Mouse (Mus musculus) frontal cortex, adult 2 months (tissue): Measurements from ENCODE around the gene Ascc2. TPM values are rescaled to one million over a fixed set of nuclear protein-coding genes. Genes with fewer than 3 reads are reported as not detected.
A peak's percentile ranks its signal among the peaks of the same experiment; 100 is the strongest.

Source experiments
- DNase-seq, 2 experiments: peaks; one replicate each; pipeline ENCODE4 v3.0.0; 2022; ENCODE audit warnings: low spot score in 1 of 2; ENCODE audit errors: extremely low spot score in 1 of 2
- polyA plus RNA-seq: library from polyadenylated mRNA; depleted of rRNA; stranded (reverse); fragments of >200 nt; gene quantifications from 2 replicates; pipeline ENCODE4 v1.2.3, GENCODE M21; 2012; rRNA removed

Gene Ascc2
- polyA plus RNA-seq, 1 experiment, result 22.5 TPM

DNA sequence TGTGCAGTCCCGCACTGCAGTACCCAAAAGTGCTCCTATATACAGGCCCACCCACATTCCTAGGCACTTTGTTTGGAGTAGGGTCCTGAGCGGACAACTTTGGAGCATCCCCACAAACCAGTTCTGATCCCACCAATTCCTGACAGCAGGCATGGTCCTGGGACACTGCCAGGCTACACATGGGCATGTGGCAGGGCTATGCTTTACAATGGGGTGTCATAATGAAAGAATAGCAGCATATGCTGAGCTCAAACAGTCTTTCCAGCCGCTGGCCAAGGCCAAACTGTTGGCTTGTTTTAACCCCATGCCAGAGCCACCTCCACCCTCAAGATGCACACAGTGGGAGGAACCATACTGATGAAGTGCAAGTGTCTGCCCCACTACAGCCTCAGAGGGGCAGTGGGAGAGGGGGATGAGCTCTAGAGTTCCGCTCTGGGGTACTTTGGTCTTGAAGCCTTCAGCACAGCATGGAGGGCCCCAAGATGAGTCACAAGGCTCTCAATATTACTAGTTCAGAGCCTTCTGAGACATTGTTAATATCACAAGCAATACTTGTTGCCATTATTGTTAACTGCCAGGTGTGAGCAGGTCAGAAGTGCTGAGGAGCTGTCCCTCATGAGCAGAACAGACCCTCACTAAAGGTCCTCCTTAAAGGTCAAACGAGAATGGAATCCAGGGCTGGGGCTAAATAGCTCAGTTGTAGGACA lies 79.1 kb downstream of the Ascc2 start:
- no peak for DNase-seq

DNA sequence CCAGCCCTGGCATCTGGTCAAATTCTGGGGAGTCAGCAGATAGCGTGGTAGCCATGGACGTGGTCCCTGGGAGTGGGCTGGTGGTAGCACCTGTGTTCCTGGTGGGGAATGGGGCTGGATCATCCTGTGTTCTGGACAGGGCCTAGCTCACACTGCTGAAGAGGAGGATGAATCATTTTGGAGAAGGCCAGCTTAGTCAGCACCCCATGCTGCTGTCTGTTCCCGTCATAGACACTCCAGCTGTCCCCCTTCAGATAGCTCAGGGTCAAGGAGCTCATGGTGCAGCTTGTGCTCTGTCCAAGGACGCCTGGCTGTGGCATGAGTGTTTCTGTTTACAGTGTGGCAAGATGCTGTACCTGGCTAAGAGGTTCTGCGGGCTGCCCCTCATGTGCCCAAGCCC lies 81.0 kb downstream of the Ascc2 start:
- no peak for DNase-seq

DNA sequence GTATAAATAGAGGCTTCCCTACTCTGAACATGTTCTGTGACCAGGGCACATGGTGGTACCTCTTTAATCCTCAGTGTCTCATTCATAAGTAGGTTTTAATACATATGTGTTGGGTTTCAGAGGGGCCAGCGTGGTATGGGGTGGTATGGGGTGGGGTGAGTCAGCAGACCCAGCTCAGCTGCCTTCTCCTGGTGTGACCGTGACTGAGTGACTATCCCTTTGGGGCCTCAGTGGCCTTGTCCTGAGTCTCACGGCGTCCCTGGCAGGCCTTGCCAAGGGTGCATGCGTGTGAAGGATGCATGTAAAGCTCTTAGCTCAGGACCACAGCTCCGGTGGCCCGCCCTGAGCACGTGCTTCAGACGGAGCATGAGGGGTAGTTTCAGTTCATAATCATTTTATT lies 82.4 kb downstream of the Ascc2 start:
- DNase-seq, result no peak

- DNase-seq, result no peak
Measured at GRCm38 (mm10) chr11:4720393-4720792, 82.8 kb downstream of the Ascc2 start.

DNA sequence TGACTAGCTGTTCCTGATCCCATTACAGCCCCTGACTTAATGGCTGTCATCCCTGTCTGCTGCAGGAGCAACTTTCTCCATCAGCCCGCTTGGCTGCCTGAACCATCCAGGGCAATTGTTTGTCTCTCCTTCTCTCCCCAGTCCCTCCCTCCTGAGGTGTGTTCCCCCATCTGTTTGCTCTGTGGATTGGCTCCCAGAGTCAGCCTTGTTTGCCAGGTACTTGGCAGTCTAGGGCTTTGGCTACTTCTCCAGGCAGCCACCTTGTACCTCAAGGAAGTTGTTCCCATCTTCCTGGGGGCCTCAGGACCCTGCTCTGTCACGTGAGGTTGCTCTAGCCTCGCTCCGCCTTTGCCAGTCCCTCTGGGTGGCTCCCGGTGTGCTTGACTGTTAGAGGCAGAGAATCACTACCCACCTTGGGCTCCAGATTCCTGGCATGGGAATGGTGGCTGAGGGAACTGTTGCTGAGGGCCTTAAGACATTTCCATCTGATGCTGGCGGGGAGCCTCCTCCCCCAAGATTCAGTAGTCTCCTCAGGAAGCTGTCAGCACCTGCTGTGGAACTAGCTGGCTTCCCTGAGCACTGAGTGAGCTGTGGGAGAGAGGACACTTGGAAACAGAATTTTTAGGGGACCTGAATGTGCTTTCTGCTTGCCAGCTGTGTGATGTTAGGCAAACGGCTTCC lies 83.5 kb downstream of the Ascc2 start:
- DNase-seq, result peak in 1 of 2 experiments; percentile 37

DNA sequence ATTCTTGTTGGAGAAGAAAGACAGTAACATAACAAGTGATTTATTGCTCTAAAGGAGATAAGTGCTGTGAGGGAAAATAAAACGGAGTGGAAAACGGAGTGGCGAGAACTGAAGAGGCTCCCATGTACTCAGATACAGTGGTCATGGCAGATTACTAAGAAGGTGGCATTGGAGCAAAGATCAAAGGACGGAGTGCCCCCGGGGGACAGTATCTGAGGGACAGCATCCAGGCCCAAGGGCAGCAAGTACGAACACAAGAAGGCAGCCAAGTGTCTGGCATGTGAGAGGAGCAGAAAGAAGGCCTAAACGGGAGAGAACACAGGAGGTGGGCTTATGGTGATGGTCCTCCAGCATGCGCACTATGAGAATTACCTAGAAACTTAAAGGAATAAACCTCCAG lies 84.2 kb downstream of the Ascc2 start:
- no peak for DNase-seq

- DNase-seq, result no peak
Measured at GRCm38 (mm10) chr11:4729603-4730002, 92.1 kb downstream of the Ascc2 start.

GRCm38 (mm10) chr11:4730096-4730495 lies 92.5 kb downstream of the Ascc2 start:
- no peak for DNase-seq

DNA sequence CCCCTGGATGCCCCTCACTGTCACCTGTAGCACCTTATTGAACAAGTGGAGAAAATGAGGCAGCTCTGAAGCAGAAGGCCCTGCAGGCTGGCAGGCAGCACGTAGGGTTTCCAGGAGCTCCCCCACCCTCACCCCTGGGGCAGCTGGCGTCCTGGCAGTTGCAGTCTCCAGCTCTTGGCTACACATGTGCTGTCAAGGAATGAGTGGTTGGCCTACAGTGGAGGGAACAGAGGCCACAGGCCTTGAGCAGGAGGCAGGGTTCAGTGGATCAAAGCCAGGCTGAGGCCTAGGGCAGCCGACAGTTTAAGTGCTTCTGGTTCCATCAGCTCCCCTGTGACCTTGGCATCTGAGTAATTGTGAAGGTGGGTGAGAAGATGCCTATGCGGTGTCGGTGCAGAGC lies 93.4 kb downstream of the Ascc2 start:
- no peak for DNase-seq

- DNase-seq, result no peak
Measured at GRCm38 (mm10) chr11:4731781-4732180, 94.2 kb downstream of the Ascc2 start.

GRCm38 (mm10) chr11:4734179-4734578 lies 96.6 kb downstream of the Ascc2 start:
- DNase-seq, result no peak

Other genes with a start within 250 kb of the Ascc2 start
- gene Hormad2, start 196.6 kb upstream of the Ascc2 start, polyA plus RNA-seq, result 0.19 and 0.36 TPM in 2 replicates
- gene Mtmr3, start 42.9 kb upstream of the Ascc2 start, polyA plus RNA-seq, result 38.8 and 45.1 TPM in 2 replicates
- not detected in 2 replicates for gene Gm11032, start 17.7 kb upstream of the Ascc2 start, polyA plus RNA-seq
- gene Uqcr10, start 66.6 kb downstream of the Ascc2 start, polyA plus RNA-seq, result 977 and 1,045 TPM in 2 replicates
- gene Zmat5, start 66.9 kb downstream of the Ascc2 start, polyA plus RNA-seq, result 48.6 and 49.5 TPM in 2 replicates
- gene Cabp7, start 109.0 kb downstream of the Ascc2 start, polyA plus RNA-seq, result 14.8 and 15.7 TPM in 2 replicates
- gene Nf2, start 211.8 kb downstream of the Ascc2 start, polyA plus RNA-seq, result 67.6 and 67.9 TPM in 2 replicates
- 74.8 and 76.4 TPM in 2 replicates for gene Nipsnap1, start 236.2 kb downstream of the Ascc2 start, polyA plus RNA-seq